Mouse (Mus musculus) lung, embryonic 16.5 days (tissue): ENCODE measurements around the gene Rab3ip. TPM values are rescaled to one million over a fixed set of nuclear protein-coding genes. Genes with fewer than 3 reads are reported as not detected.

Experiments
- ATAC-seq: fragments of 200-750 bp; cut with Nextera tagmentation; 2 replicates; pipeline ENCODE4 v1.8.0; 2017; ENCODE audit warnings: low read depth, mild to moderate bottlenecking, moderate library complexity
- H3K27ac ChIP-seq: fragments of 300-500 bp; sonication (generic); 2 replicates; pipeline ENCODE4 v1.5.1; 2014; ENCODE audit warnings: mild to moderate bottlenecking, control low read depth, low read length
- H3K27me3 ChIP-seq: fragments of 300-500 bp; sonication (generic); 2 replicates; pipeline ENCODE4 v1.6.1; 2014; ENCODE audit warnings: low read depth, low read length, mixed read lengths; ENCODE audit not compliant: control insufficient read depth, insufficient read depth
- H3K36me3 ChIP-seq: fragments of 300-500 bp; sonication (generic); 2 replicates; pipeline ENCODE4 v1.6.1; 2014; ENCODE audit warnings: low read length; ENCODE audit not compliant: control insufficient read depth, insufficient read depth
- H3K4me1 ChIP-seq: fragments of 300-500 bp; sonication (generic); replicated peaks from 2 replicates; pipeline ENCODE4 v1.6.1; 2014; ENCODE audit warnings: low read length, mixed read lengths; ENCODE audit not compliant: control insufficient read depth, insufficient read depth
- H3K4me2 ChIP-seq: fragments of 300-500 bp; sonication (generic); 2 replicates; pipeline ENCODE4 v1.6.1; 2014; ENCODE audit warnings: low read depth, low read length, control low read depth
- H3K4me3 ChIP-seq: fragments of 300-500 bp; sonication (generic); 2 replicates; pipeline ENCODE4 v1.5.1; 2014; ENCODE audit warnings: mild to moderate bottlenecking, low read length, control low read depth
- H3K9ac ChIP-seq: fragments of 300-500 bp; sonication (generic); 2 replicates; pipeline ENCODE4 v1.6.1; 2014; ENCODE audit warnings: low read length, control low read depth
- H3K9me3 ChIP-seq: fragments of 300-500 bp; sonication (generic); 2 replicates; pipeline ENCODE4 v1.6.1; 2016; ENCODE audit warnings: low read length; ENCODE audit not compliant: control insufficient read depth
- WGBS: fragments of 180-500 bp; shearing (Covaris S2); extraction: QIAGEN DNeasy Blood & Tissue Kit; methylation state at CpG from one replicate; pipeline ENCODE4 v1.1.7; 2014; 5-methylcytosine and 5-hydroxymethylcytosine counted together
- polyA plus RNA-seq: library from polyadenylated mRNA; unstranded; fragments of >200 nt; fragmentation: Nextera tagmentation; extraction: Ambion mirVana; gene quantifications from 2 replicates; pipeline ENCODE4 v1.2.1, GENCODE M21; 2015

Gene Rab3ip
- polyA plus RNA-seq, 1 experiment from 2014 or later = 31.6 TPM

DNA sequence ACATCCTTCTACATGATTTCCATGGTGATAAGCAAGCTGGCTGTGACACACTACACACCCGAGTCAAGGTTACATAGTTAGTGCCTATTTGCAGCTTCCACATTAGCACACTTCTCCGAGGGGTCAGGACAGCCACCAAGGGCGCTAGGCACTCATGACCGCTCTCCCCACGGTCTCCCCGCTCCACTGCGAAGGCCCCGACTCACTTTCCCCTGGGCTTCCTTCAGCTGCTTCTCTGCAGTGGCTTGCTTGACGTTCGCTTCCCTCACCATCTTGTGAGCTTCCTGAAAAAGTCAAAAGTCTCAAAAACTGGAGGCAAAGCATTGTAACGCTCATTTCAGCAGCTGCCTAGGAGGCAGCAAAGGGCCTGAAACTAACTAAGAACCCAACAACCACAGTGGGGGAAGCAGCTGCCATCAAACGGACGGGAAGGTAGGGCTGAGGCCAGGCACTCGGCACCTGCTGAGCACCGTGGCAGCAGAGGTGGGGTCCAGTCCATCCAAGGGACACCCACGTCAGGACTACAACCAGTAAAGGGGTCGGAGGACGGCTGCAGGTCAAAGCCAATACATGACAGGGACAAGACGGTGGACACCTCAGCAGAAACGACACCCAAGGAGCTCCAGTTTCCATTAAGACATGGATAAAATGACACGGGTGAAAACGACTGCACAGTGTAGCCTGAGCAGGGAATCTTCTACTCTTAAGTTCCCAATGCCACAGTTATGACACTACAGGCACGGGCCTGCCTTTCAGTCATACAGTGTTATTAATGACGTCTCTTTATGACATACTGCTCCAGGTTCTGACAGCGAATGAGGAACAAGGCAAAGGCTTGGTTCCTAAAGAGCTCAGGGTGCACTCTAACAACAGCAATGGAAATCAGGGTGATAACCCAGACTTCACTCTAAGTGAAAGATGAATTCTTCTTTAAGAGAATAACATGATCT lies 30.9 kb downstream of the Rab3ip start:
- no peaks in the 10 kb centered on the region for H3K4me1 ChIP-seq
- H3K9ac ChIP-seq = no peak overlapping the region
- no peak overlapping the region for H3K4me2 ChIP-seq
- 85% methylated on average over 25 of the region's 25 CpGs for whole genome bisulfite sequencing
- no peak overlapping the region for H3K4me3 ChIP-seq
- H3K36me3 ChIP-seq = peaks cover 8% of the 10 kb centered on the region
- no peak overlapping the region for H3K27ac ChIP-seq
- H3K27me3 ChIP-seq = no peaks in the 10 kb centered on the region
- ATAC-seq = no peak
- no peaks in the 10 kb centered on the region for H3K9me3 ChIP-seq

DNA sequence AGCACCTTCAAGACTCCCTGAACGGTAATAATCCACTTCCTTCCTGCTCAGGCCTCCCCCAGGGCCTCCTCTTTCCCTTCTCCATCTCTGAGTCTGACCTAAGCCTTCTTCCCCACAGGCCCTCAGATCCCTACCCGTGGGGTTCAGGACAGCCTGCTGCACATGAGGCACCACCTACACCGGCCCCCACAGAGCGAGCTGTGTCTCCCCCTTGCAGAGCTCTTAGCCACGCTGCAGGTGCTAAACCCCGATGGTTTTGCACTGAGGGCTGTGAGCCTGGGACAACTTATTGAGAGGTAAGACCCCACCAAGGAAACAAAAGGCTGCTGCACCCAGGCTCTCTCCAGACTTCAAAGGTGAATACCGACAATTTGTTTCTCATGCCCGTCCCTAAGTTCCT lies 34.0 kb downstream of the Rab3ip start:
- no peaks in the 10 kb centered on the region for H3K9me3 ChIP-seq
- no peak overlapping the region for H3K4me3 ChIP-seq
- no peaks in the 10 kb centered on the region for H3K27me3 ChIP-seq
- H3K4me1 ChIP-seq = no peaks in the 10 kb centered on the region
- ATAC-seq = no peak
- H3K27ac ChIP-seq = no peak overlapping the region
- no peak overlapping the region for H3K4me2 ChIP-seq
- 75% methylated on average over 8 of the region's 8 CpGs for WGBS
- H3K36me3 ChIP-seq = peaks cover 8% of the 10 kb centered on the region; the same call in 1 of the 2 replicates
- no peak overlapping the region for H3K9ac ChIP-seq

DNA sequence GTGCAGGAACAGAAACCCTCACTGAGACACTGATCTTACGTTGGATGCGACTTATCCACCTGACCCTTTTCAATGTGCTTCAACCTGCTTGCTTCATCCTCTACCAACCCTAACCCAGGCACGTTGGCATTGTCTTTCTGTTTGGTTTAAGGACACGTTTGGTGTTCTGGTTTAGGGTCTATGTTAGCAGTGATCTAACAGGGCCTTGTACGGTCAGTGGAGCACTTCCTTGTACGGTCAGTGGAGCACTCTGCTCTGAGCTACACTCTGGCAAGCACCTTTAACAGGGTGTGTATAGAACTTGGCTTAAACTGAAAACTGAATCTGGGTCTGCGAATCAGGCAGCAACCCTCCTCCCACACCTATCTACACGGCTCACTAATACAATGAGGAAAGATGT lies 35.3 kb downstream of the Rab3ip start:
- H3K27me3 ChIP-seq = no peaks in the 10 kb centered on the region
- no peak overlapping the region for H3K4me2 ChIP-seq
- peaks cover 8% of the 10 kb centered on the region for H3K36me3 ChIP-seq
- H3K4me1 ChIP-seq = no peaks in the 10 kb centered on the region
- no peak overlapping the region for H3K27ac ChIP-seq
- no peaks in the 10 kb centered on the region for H3K9me3 ChIP-seq
- H3K4me3 ChIP-seq = no peak overlapping the region
- 90% methylated on average over 8 of the region's 8 CpGs for WGBS
- no peak for ATAC-seq
- no peak overlapping the region for H3K9ac ChIP-seq

DNA sequence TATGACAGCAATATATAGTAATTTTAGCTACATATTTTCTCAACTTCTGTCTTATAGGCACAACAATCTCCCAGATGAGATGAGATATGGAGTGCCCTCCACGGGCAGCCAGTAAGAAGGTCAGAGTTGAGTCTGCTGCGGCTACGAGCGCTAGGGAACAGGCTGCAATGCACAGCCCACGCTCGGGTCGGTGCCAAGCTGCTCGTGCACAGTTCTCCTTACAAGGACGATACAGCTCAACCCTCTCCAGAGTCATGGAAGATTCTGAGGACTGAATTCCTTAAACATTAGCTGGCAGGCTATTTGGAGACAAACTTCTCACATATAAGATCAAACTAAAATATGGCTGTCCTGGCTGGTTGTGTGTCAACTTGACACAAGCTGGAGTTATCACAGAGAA lies 36.0 kb downstream of the Rab3ip start:
- Histone ChIP-seq H3K4me1 (no peaks in the 10 kb centered on the region), H3K9ac (no peak overlapping the region), H3K36me3 (peaks cover 14% of the 10 kb centered on the region), H3K9me3 (no peaks in the 10 kb centered on the region), H3K4me2 (no peak overlapping the region), H3K27me3 (no peaks in the 10 kb centered on the region), H3K4me3 (no peak overlapping the region), H3K27ac (no peak overlapping the region)
- 71% methylated on average over 9 of the region's 9 CpGs for WGBS
- no peak for ATAC-seq

DNA sequence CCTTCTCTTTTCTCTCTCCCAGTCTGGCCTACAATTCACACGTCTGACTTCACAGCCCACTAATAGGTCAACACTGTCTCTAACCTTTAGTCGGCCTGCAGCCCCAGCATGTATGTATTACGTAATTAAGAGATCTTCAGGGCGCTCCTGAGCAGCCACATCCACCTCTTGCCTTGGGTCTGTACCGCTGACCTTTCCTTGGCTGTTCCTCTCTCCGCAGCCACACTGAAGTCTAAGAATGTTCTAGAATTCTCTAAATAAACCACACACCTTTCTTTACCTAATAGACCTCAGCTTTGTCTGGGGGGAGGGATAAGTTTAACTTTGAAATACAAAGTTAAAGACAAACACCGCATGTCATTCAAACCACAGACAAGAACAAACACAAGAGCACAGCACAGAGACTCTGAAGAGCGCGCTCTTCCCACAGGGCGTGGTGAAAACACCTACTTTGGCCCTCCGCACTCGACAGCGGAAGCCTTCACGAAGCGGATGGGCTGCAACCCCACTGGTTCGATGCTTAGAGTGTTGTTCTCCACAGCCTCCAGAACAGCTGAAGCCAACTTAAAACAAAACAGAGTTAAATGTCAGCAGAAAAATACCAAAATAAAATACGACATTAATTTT lies 36.8 kb downstream of the Rab3ip start:
- no peak overlapping the region for H3K4me3 ChIP-seq
- no peaks in the 10 kb centered on the region for H3K4me1 ChIP-seq
- H3K27ac ChIP-seq = no peak overlapping the region
- H3K27me3 ChIP-seq = no peaks in the 10 kb centered on the region
- no peak overlapping the region for H3K4me2 ChIP-seq
- ATAC-seq = peak; percentile 45
- H3K36me3 ChIP-seq = peaks cover 16% of the 10 kb centered on the region
- WGBS = 72% methylated on average over 17 of the region's 17 CpGs
- H3K9ac ChIP-seq = no peak overlapping the region
- H3K9me3 ChIP-seq = no peaks in the 10 kb centered on the region

DNA sequence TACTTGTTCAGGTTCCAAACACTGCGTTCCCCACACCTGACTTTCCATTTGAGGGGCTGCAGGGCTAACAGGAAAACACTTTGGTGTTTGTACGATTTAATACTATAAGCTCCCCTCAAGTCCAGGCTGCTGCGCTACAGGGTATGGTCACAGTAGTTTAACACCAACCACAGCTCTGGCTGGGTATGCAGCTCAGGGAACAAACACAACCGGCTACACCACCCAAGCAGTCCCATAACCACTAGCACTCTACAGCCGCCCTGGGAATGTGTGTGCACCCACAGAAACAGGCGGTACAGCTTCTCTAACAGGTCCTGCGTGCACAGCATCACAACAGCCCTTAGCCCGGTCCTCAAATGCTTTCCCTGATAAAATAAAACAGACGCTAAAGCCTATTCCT lies 37.7 kb downstream of the Rab3ip start:
- no peaks in the 10 kb centered on the region for H3K9me3 ChIP-seq
- ATAC-seq = no peak
- no peaks in the 10 kb centered on the region for H3K4me1 ChIP-seq
- H3K36me3 ChIP-seq = peaks cover 21% of the 10 kb centered on the region
- no peaks in the 10 kb centered on the region for H3K27me3 ChIP-seq
- no peak overlapping the region for H3K9ac ChIP-seq
- H3K27ac ChIP-seq = no peak overlapping the region
- no peak overlapping the region for H3K4me3 ChIP-seq
- 84% methylated on average over 9 of the region's 9 CpGs for WGBS
- no peak overlapping the region for H3K4me2 ChIP-seq

DNA sequence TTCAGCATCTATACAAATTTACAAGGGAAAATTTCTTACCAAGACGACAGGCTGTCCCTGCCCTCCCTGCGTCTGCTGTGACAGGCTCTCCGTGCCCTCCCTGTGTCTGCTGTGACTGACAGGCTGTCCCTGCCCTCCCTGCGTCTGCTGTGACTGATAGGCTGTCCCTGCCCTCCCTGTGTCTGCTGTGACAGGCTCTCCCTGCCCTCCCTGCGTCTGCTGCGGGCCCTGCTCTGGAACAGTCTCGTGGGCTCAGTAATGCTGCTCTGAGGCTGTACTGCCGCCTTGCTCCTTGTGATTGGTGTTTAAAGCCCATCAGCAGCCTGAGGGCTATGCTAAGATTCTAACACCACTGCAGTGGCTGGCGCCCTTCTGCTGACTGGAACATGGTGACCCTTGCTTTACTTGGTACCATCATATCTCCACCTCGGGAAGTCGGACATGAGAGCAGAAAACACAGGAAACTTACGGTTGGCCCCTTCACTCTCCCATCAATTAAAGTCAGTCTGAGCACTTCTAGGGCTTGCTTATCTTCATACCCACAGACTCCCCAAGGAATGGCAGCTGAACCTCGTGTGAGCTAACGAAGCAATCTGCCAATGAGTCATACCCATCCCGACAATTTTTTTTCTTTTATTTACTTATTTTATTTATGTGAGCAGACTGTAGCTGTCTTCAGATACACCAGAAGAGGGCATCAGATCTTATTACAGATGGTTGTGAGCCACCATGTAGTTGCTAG lies 41.5 kb downstream of the Rab3ip start:
- H3K4me3 ChIP-seq = no peak overlapping the region
- H3K9me3 ChIP-seq = no peaks in the 10 kb centered on the region
- no peaks in the 10 kb centered on the region for H3K27me3 ChIP-seq
- H3K27ac ChIP-seq = no peak overlapping the region
- ATAC-seq = no peak
- no peak overlapping the region for H3K9ac ChIP-seq
- no peak overlapping the region for H3K4me2 ChIP-seq
- peaks cover 30% of the 10 kb centered on the region for H3K36me3 ChIP-seq
- no peaks in the 10 kb centered on the region for H3K4me1 ChIP-seq
- WGBS = 69% methylated on average over 15 of the region's 15 CpGs

DNA sequence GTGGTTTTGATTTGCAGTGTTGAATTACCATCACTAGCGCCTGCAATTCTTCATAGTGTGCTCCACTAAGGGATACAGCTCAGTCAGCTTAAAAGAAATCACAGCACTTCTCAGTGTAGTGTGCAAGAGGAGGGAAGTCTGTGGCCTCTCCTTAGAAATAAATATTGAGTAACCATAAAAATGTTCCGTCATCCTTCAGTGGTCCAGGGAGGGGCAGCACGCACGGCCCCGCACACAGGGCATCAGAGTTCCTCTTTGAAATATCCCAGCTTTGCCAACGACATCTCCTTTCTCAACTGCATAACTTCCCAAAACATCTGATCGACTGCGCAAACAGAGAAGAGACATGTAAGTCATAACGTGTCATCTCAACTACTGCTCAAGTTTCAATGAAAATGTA lies 43.8 kb downstream of the Rab3ip start:
- no peaks in the 10 kb centered on the region for H3K4me1 ChIP-seq
- no peaks in the 10 kb centered on the region for H3K27me3 ChIP-seq
- H3K4me3 ChIP-seq = no peak overlapping the region
- peaks cover 27% of the 10 kb centered on the region for H3K36me3 ChIP-seq
- no peak overlapping the region for H3K27ac ChIP-seq
- no peak for ATAC-seq
- H3K9ac ChIP-seq = no peak overlapping the region
- no peak overlapping the region for H3K4me2 ChIP-seq
- WGBS = 90% methylated on average over 9 of the region's 9 CpGs
- H3K9me3 ChIP-seq = no peaks in the 10 kb centered on the region

DNA sequence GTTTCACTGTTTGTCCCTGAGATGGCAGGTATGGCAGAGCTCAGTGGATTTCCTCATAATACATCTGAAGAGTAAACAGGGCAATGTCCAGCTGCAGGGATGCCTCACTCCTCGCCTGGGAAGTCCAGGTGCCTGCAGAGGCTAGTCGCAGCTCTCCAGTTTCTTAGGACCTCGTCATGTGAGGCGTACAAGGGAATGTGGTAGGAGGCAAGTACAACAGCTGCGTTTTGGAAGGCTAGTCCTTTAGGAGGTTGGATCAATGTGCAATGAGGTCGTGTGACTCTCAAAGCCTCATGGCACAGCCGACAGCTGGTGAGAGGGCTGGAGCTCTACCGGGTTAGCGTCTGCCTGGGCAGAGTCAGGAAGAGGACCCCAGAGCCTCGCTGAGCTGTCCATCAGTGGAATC lies 46.1 kb downstream of the Rab3ip start:
- Histone ChIP-seq H3K4me3 (no peak overlapping the region), H3K27ac (no peak overlapping the region), H3K9ac (no peak overlapping the region), H3K9me3 (no peaks in the 10 kb centered on the region), H3K4me2 (no peak overlapping the region), H3K27me3 (no peaks in the 10 kb centered on the region), H3K4me1 (no peaks in the 10 kb centered on the region), H3K36me3 (peaks cover 20% of the 10 kb centered on the region)
- WGBS = 79% methylated on average over 10 of the region's 10 CpGs
- no peak for ATAC-seq
